Mouse (Mus musculus) spleen, postnatal 0 days (tissue): ENCODE data around the gene Npl. TPM values are rescaled to one million over a fixed set of nuclear protein-coding genes. Genes with fewer than 3 reads are reported as not detected.

Source experiments
- polyA plus RNA-seq: library from polyadenylated mRNA; unstranded; fragments of >200 nt; fragmentation: Nextera tagmentation; extraction: Ambion mirVana; gene quantifications from 2 replicates; pipeline ENCODE4 v1.2.1, GENCODE M21; 2015

The Npl gene
- 6.2 and 9.5 TPM in 2 replicates for polyA plus RNA-seq

GRCm38 (mm10) chr1:153549536-153550199 lies at the start of gene Npl:
TSS of gene Npl (minus strand) at chr1:153550045.

DNA sequence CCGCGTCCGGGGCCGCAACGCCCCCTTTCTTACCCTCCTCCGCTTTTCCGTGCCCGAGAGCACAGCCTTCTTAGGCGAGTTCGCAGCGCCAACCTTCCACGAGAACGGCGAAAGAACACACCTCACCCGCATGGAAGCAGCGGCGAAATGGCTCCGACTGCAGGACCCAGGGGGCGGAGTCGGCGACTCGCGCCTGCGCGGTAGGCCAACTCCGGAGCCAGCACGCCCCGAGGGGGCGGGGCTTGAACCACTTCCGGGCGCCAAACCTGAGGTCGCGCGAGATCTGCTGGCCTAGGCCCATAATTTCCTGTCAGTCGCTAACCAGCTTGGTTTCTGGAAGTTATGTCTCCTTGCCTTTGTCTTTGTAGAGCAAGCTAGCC lies 62.4 kb downstream of the Npl start, which contains the start of gene Dhx9:
Gene Dhx9, minus strand, starts transcription at position 161 of the 380 bp plus-strand sequence.

Other genes starting within 250 kb of the Npl start
- gene Lamc1, start 217.3 kb downstream of the Npl start, polyA plus RNA-seq, result 11.3 and 13.4 TPM in 2 replicates
- gene Shcbp1l, start 124.9 kb downstream of the Npl start, polyA plus RNA-seq, result 0.41 and 0.78 TPM in 2 replicates
- 20.1 and 20.9 TPM in 2 replicates for gene Dhx9, start 62.4 kb downstream of the Npl start, polyA plus RNA-seq
- 0.02 and 0.07 TPM in 2 replicates for gene Rgs8, start 103.0 kb upstream of the Npl start, polyA plus RNA-seq
- gene Rgs16, start 190.3 kb upstream of the Npl start, polyA plus RNA-seq, result 0.75 and 0.87 TPM in 2 replicates
- 44.9 and 51.2 TPM in 2 replicates for gene Rnasel, start 199.4 kb upstream of the Npl start, polyA plus RNA-seq